Mouse (Mus musculus): Measurements from ENCODE around the gene Rbm38. TPM values are rescaled to one million over a fixed set of nuclear protein-coding genes. Genes with fewer than 3 reads are reported as not detected.
A peak's percentile ranks its signal among the peaks of the same experiment; 100 is the strongest.

The Rbm38 gene
- polyA plus RNA-seq, 1 experiment: 148 TPM

GRCm38 (mm10) chr2:173040803-173041202, 20.5 kb downstream of the Rbm38 start:
- H3K4me3 ChIP-seq (ENCODE audit: low read depth, low read length): no peak overlapping the region
- TF ChIP-seq POLR2A (IDR thresholded peaks at IDR 0.05; ENCODE audit: low read depth, low read length): no peak
- WGBS: 71% methylated on average over 3 of the region's 3 CpGs
- no peaks in the 10 kb centered on the region; the same call in 1 of the 2 replicates for H3K36me3 ChIP-seq (ENCODE audit: control insufficient read depth, insufficient read depth, low read length)
- H3K4me1 ChIP-seq (ENCODE audit: control insufficient read depth, insufficient read depth, insufficient read length, low read length): peaks cover 9% of the 10 kb centered on the region; the same call in 1 of the 2 replicates
- no peaks in the 10 kb centered on the region for H3K27me3 ChIP-seq (ENCODE audit: control insufficient read depth, insufficient read depth, low read length)
- H3K27ac ChIP-seq (ENCODE audit: insufficient read depth, low read depth, low read length): no peak overlapping the region

GRCm38 (mm10) chr2:173041242-173041641, 20.9 kb downstream of the Rbm38 start:
- no peaks in the 10 kb centered on the region for H3K27me3 ChIP-seq (ENCODE audit: control insufficient read depth, insufficient read depth, low read length)
- H3K4me3 ChIP-seq (ENCODE audit: low read depth, low read length): no peak overlapping the region
- WGBS: 66% methylated on average over 5 of the region's 5 CpGs
- no peak overlapping the region for H3K27ac ChIP-seq (ENCODE audit: insufficient read depth, low read depth, low read length)
- peaks cover 9% of the 10 kb centered on the region; the same call in 1 of the 2 replicates for H3K4me1 ChIP-seq (ENCODE audit: control insufficient read depth, insufficient read depth, insufficient read length, low read length)
- no peaks in the 10 kb centered on the region; the same call in 1 of the 2 replicates for H3K36me3 ChIP-seq (ENCODE audit: control insufficient read depth, insufficient read depth, low read length)
- TF ChIP-seq CTCF (IDR thresholded peaks at IDR 0.05; ENCODE audit: extremely low read depth, insufficient read length, insufficient replicate concordance, low read depth, low read length) (no peak), POLR2A (IDR thresholded peaks at IDR 0.05; ENCODE audit: low read depth, low read length) (no peak)

- WGBS: 97% methylated on average over 1 of the region's 1 CpGs
- Histone ChIP-seq H3K27ac (ENCODE audit: insufficient read depth, low read depth, low read length) (no peak overlapping the region), H3K4me1 (ENCODE audit: control insufficient read depth, insufficient read depth, insufficient read length, low read length) (peaks cover 9% of the 10 kb centered on the region; the same call in 1 of the 2 replicates), H3K36me3 (ENCODE audit: control insufficient read depth, insufficient read depth, low read length) (no peaks in the 10 kb centered on the region), H3K4me3 (ENCODE audit: low read depth, low read length) (no peak overlapping the region), H3K27me3 (ENCODE audit: control insufficient read depth, insufficient read depth, low read length) (no peaks in the 10 kb centered on the region)
- TF ChIP-seq POLR2A (IDR thresholded peaks at IDR 0.05; ENCODE audit: low read depth, low read length) (no peak), CTCF (IDR thresholded peaks at IDR 0.05; ENCODE audit: extremely low read depth, insufficient read length, insufficient replicate concordance, low read depth, low read length) (no peak)
These were observed 21.6 kb downstream of the Rbm38 start for GRCm38 (mm10) chr2:173041893-173042292.

DNA sequence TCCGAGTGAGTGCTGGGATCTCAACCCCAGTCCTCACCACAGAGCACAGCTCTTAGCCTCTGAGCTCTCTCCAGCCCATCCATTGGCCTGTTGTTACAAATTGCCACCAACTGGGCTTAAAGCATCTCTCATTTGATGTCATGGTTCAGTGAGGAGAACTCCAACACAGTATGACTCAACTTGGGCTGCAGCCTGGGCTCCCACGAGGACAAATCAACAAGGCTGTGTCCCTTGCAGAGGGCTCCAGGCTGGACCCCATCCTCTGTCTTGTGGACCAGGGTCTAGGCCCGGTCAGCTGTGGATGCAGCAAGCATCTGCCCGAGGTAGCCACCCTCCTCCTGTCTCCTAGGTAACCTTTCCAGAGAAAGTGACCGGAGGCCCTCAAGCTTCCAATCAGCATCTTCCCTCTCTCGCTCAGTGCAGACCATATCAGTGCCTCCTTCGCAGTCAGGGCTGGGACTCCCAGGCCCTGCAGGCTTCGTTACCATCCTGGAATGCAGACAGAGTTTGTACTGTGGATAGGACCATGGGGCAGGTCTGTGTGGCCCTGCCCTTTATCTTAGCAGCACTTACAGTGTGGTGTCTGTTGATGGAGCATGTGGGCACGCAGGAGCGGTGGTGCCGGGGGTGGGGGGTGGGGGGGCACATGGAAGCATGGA, 22.3 kb downstream of the Rbm38 start:
- Histone ChIP-seq H3K4me1 (ENCODE audit: control insufficient read depth, insufficient read depth, insufficient read length, low read length) (peaks cover 8% of the 10 kb centered on the region; the same call in 1 of the 2 replicates), H3K36me3 (ENCODE audit: control insufficient read depth, insufficient read depth, low read length) (no peaks in the 10 kb centered on the region), H3K4me3 (ENCODE audit: low read depth, low read length) (no peak overlapping the region), H3K27ac (ENCODE audit: insufficient read depth, low read depth, low read length) (no peak overlapping the region), H3K27me3 (ENCODE audit: control insufficient read depth, insufficient read depth, low read length) (no peaks in the 10 kb centered on the region)
- TF ChIP-seq CTCF (IDR thresholded peaks at IDR 0.05; ENCODE audit: extremely low read depth, insufficient read length, insufficient replicate concordance, low read depth, low read length): no peak
- no peak for TF ChIP-seq POLR2A (IDR thresholded peaks at IDR 0.05; ENCODE audit: low read depth, low read length)
- WGBS: 83% methylated on average over 11 of the region's 11 CpGs

- Histone ChIP-seq H3K36me3 (ENCODE audit: control insufficient read depth, insufficient read depth, low read length) (no peaks in the 10 kb centered on the region), H3K4me3 (ENCODE audit: low read depth, low read length) (no peak overlapping the region), H3K27me3 (ENCODE audit: control insufficient read depth, insufficient read depth, low read length) (no peaks in the 10 kb centered on the region), H3K4me1 (ENCODE audit: control insufficient read depth, insufficient read depth, insufficient read length, low read length) (peaks cover 5% of the 10 kb centered on the region), H3K27ac (ENCODE audit: insufficient read depth, low read depth, low read length) (no peak overlapping the region)
- TF ChIP-seq POLR2A (IDR thresholded peaks at IDR 0.05; ENCODE audit: low read depth, low read length): no peak
- no peak for TF ChIP-seq CTCF (IDR thresholded peaks at IDR 0.05; ENCODE audit: extremely low read depth, insufficient read length, insufficient replicate concordance, low read depth, low read length)
- 81% methylated on average over 18 of the region's 18 CpGs for WGBS
These were observed 24.1 kb downstream of the Rbm38 start for GRCm38 (mm10) chr2:173044198-173044970.

DNA sequence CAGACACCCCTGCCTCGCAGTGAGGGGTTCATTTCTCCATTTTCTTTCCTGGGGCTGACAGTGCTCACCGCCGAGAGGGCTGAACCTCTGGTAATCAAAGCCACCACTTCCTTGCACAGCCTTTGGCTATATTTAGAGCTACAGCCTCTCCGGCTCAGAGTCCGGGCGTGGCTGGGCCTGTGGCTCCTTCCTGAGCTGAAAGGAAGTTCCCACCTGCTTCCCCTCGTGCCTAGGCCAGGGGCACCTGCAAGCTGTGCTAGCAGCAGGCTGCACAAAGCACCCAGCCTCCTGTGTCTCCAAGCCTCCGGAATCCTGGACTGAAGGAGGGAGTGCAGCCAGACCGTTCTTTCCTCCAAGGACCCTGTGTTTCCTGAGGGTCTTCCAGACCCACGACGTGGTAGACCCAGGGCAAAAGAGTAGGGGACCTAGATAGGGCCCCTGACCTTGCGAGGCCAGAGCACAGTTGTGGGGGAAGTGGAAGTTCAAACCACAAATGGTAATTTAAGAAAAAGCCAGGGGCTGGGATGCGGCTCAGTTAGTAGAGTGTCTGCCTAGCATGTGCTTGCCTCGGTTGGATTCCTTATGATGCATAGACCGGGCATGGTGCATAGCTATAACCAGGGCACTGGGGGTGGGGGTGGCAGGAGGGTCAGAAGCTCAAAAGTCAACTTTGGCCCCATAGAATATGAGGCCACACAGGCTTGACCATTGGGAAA, 26.4 kb downstream of the Rbm38 start:
- WGBS: 60% methylated on average over 15 of the region's 15 CpGs
- Histone ChIP-seq H3K4me1 (ENCODE audit: control insufficient read depth, insufficient read depth, insufficient read length, low read length) (peaks cover 19% of the 10 kb centered on the region), H3K4me3 (ENCODE audit: low read depth, low read length) (no peak overlapping the region)

GRCm38 (mm10) chr2:173047471-173047870, 27.2 kb downstream of the Rbm38 start:
- WGBS: 91% methylated on average over 5 of the region's 5 CpGs
- peaks cover 19% of the 10 kb centered on the region for H3K4me1 ChIP-seq (ENCODE audit: control insufficient read depth, insufficient read depth, insufficient read length, low read length)
- H3K36me3 ChIP-seq (ENCODE audit: control insufficient read depth, insufficient read depth, low read length): no peaks in the 10 kb centered on the region
- H3K4me3 ChIP-seq (ENCODE audit: low read depth, low read length): no peak overlapping the region
- H3K27me3 ChIP-seq (ENCODE audit: control insufficient read depth, insufficient read depth, low read length): no peaks in the 10 kb centered on the region
- no peak for TF ChIP-seq POLR2A (IDR thresholded peaks at IDR 0.05; ENCODE audit: low read depth, low read length)
- no peak for TF ChIP-seq CTCF (IDR thresholded peaks at IDR 0.05; ENCODE audit: extremely low read depth, insufficient read length, insufficient replicate concordance, low read depth, low read length)
- H3K27ac ChIP-seq (ENCODE audit: insufficient read depth, low read depth, low read length): no peak overlapping the region

More for the DNA sequence above, 26.4 kb downstream of the Rbm38 start:
- peak overlapping the region; percentile 66 for H3K27ac ChIP-seq (ENCODE audit: insufficient read depth, low read depth, low read length)
- H3K36me3 ChIP-seq (ENCODE audit: control insufficient read depth, insufficient read depth, low read length): no peaks in the 10 kb centered on the region
- no peaks in the 10 kb centered on the region for H3K27me3 ChIP-seq (ENCODE audit: control insufficient read depth, insufficient read depth, low read length)
- TF ChIP-seq CTCF (IDR thresholded peaks at IDR 0.05; ENCODE audit: extremely low read depth, insufficient read length, insufficient replicate concordance, low read depth, low read length): no peak
- TF ChIP-seq POLR2A (IDR thresholded peaks at IDR 0.05; ENCODE audit: low read depth, low read length): no peak
